Mouse (Mus musculus): ENCODE results near the gene Sct. TPM values are rescaled to one million over a fixed set of nuclear protein-coding genes. Genes with fewer than 3 reads are reported as not detected.

Sct gene
- polyA plus RNA-seq, 1 experiment: 0.68 TPM

GRCm38 (mm10) chr7:141270631-141271030 is 8.3 kb downstream of the Sct start:
- Histone ChIP-seq H3K4me3 (no peak overlapping the region), H3ac (ENCODE audit: control insufficient read depth, insufficient read length) (no peak overlapping the region), H3K27me3 (ENCODE audit: control insufficient read depth, insufficient read depth, insufficient read length) (peaks cover 8% of the 10 kb centered on the region), H3K79me2 (ENCODE audit: control insufficient read depth, insufficient read depth) (no peaks in the 10 kb centered on the region), H3K36me3 (ENCODE audit: control insufficient read depth, insufficient read depth) (no peaks in the 10 kb centered on the region), H3K4me2 (ENCODE audit: low read depth) (no peak overlapping the region)
- TF ChIP-seq REST (IDR thresholded peaks at IDR 0.05; ENCODE audit: insufficient read depth, insufficient read length) (no peak), MYOG (IDR thresholded peaks at IDR 0.05; ENCODE audit: control insufficient read depth in 1 of 3, insufficient read depth in 1 of 3, insufficient read length in 2 of 3, low read depth in 2 of 3) (no peak), TCF12 (IDR thresholded peaks at IDR 0.05; ENCODE audit: insufficient read depth, poor library complexity, severe bottlenecking) (no peak), POLR2AphosphoS2 (IDR thresholded peaks at IDR 0.05; ENCODE audit: insufficient read length, low read depth) (no peak), E2F4 (IDR thresholded peaks at IDR 0.05; ENCODE audit: insufficient read depth) (no peak), POLR2A (IDR thresholded peaks at IDR 0.05; ENCODE audit: insufficient read length, low read depth) (no peak), SRF (IDR thresholded peaks at IDR 0.05; ENCODE audit: control insufficient read depth, insufficient read length, low read depth) (no peak), CEBPB (IDR thresholded peaks at IDR 0.05; ENCODE audit: insufficient read depth, poor library complexity, severe bottlenecking) (no peak), USF1 (IDR thresholded peaks at IDR 0.05; ENCODE audit: low read depth) (no peak), MYOD1 (IDR thresholded peaks at IDR 0.05; ENCODE audit: control insufficient read depth in 1 of 3, insufficient read length in 2 of 3, low read depth in 2 of 3) (no peak), TCF3 (IDR thresholded peaks at IDR 0.05; ENCODE audit: insufficient read length, low read depth) (no peak), MAX (IDR thresholded peaks at IDR 0.05; ENCODE audit: low read depth) (no peak)

- H3K36me3 ChIP-seq (ENCODE audit: control insufficient read depth, insufficient read depth): no peaks in the 10 kb centered on the region
- peaks cover 8% of the 10 kb centered on the region for H3K27me3 ChIP-seq (ENCODE audit: control insufficient read depth, insufficient read depth, insufficient read length)
- no peak overlapping the region for H3K4me2 ChIP-seq (ENCODE audit: low read depth)
- TF ChIP-seq POLR2A (IDR thresholded peaks at IDR 0.05; ENCODE audit: insufficient read length, low read depth) (no peak), POLR2AphosphoS2 (IDR thresholded peaks at IDR 0.05; ENCODE audit: insufficient read length, low read depth) (no peak), MYOD1 (IDR thresholded peaks at IDR 0.05; ENCODE audit: control insufficient read depth in 1 of 3, insufficient read length in 2 of 3, low read depth in 2 of 3) (no peak), MAX (IDR thresholded peaks at IDR 0.05; ENCODE audit: low read depth) (no peak), MYOG (IDR thresholded peaks at IDR 0.05; ENCODE audit: control insufficient read depth in 1 of 3, insufficient read depth in 1 of 3, insufficient read length in 2 of 3, low read depth in 2 of 3) (no peak), REST (IDR thresholded peaks at IDR 0.05; ENCODE audit: insufficient read depth, insufficient read length) (no peak), SRF (IDR thresholded peaks at IDR 0.05; ENCODE audit: control insufficient read depth, insufficient read length, low read depth) (no peak), CEBPB (IDR thresholded peaks at IDR 0.05; ENCODE audit: insufficient read depth, poor library complexity, severe bottlenecking) (no peak), USF1 (IDR thresholded peaks at IDR 0.05; ENCODE audit: low read depth) (no peak), TCF3 (IDR thresholded peaks at IDR 0.05; ENCODE audit: insufficient read length, low read depth) (no peak), TCF12 (IDR thresholded peaks at IDR 0.05; ENCODE audit: insufficient read depth, poor library complexity, severe bottlenecking) (no peak), E2F4 (IDR thresholded peaks at IDR 0.05; ENCODE audit: insufficient read depth) (no peak)
- H3K79me2 ChIP-seq (ENCODE audit: control insufficient read depth, insufficient read depth): no peaks in the 10 kb centered on the region
- H3ac ChIP-seq (ENCODE audit: control insufficient read depth, insufficient read length): no peak overlapping the region
- H3K4me3 ChIP-seq: no peak overlapping the region
Observed at GRCm38 (mm10) chr7:141269273-141269545, 9.7 kb downstream of the Sct start.

GRCm38 (mm10) chr7:141268466-141269272 is 10.3 kb downstream of the Sct start:
- H3ac ChIP-seq (ENCODE audit: control insufficient read depth, insufficient read length): no peak overlapping the region
- no peak overlapping the region for H3K4me2 ChIP-seq (ENCODE audit: low read depth)
- H3K36me3 ChIP-seq (ENCODE audit: control insufficient read depth, insufficient read depth): no peaks in the 10 kb centered on the region
- TF ChIP-seq POLR2AphosphoS2 (IDR thresholded peaks at IDR 0.05; ENCODE audit: insufficient read length, low read depth): no peak
- TF ChIP-seq SRF (IDR thresholded peaks at IDR 0.05; ENCODE audit: control insufficient read depth, insufficient read length, low read depth): no peak
- no peak for TF ChIP-seq POLR2A (IDR thresholded peaks at IDR 0.05; ENCODE audit: insufficient read length, low read depth)
- TF ChIP-seq E2F4 (IDR thresholded peaks at IDR 0.05; ENCODE audit: insufficient read depth): no peak
- no peak for TF ChIP-seq MYOG (IDR thresholded peaks at IDR 0.05; ENCODE audit: control insufficient read depth in 1 of 3, insufficient read depth in 1 of 3, insufficient read length in 2 of 3, low read depth in 2 of 3)
- no peak for TF ChIP-seq MYOD1 (IDR thresholded peaks at IDR 0.05; ENCODE audit: control insufficient read depth in 1 of 3, insufficient read length in 2 of 3, low read depth in 2 of 3)
- no peak overlapping the region for H3K4me3 ChIP-seq
- no peaks in the 10 kb centered on the region for H3K79me2 ChIP-seq (ENCODE audit: control insufficient read depth, insufficient read depth)
- H3K27me3 ChIP-seq (ENCODE audit: control insufficient read depth, insufficient read depth, insufficient read length): peaks cover 8% of the 10 kb centered on the region

- Histone ChIP-seq H3K79me2 (ENCODE audit: control insufficient read depth, insufficient read depth) (no peaks in the 10 kb centered on the region), H3K4me2 (ENCODE audit: low read depth) (peak within 1 kb of the TSS; percentile 75), H3K4me3 (peak within 1 kb of the TSS; percentile 40), H3K27me3 (ENCODE audit: control insufficient read depth, insufficient read depth, insufficient read length) (no peaks in the 10 kb centered on the region), H3K36me3 (ENCODE audit: control insufficient read depth, insufficient read depth) (peaks cover 11% of the 10 kb centered on the region), H3ac (ENCODE audit: control insufficient read depth, insufficient read length) (no peak within 1 kb of the TSS)
- TF ChIP-seq CEBPB (IDR thresholded peaks at IDR 0.05; ENCODE audit: insufficient read depth, poor library complexity, severe bottlenecking): no peak
- no peak for TF ChIP-seq USF1 (IDR thresholded peaks at IDR 0.05; ENCODE audit: low read depth)
- TF ChIP-seq MYOD1 (IDR thresholded peaks at IDR 0.05; ENCODE audit: control insufficient read depth in 1 of 3, insufficient read length in 2 of 3, low read depth in 2 of 3): no peak
- TF ChIP-seq REST (IDR thresholded peaks at IDR 0.05; ENCODE audit: insufficient read depth, insufficient read length): no peak
- TF ChIP-seq SRF (IDR thresholded peaks at IDR 0.05; ENCODE audit: control insufficient read depth, insufficient read length, low read depth): no peak
- no peak for TF ChIP-seq TCF12 (IDR thresholded peaks at IDR 0.05; ENCODE audit: insufficient read depth, poor library complexity, severe bottlenecking)
- TF ChIP-seq POLR2AphosphoS2 (IDR thresholded peaks at IDR 0.05; ENCODE audit: insufficient read length, low read depth): no peak
- TF ChIP-seq MYOG (IDR thresholded peaks at IDR 0.05; ENCODE audit: control insufficient read depth in 1 of 3, insufficient read depth in 1 of 3, insufficient read length in 2 of 3, low read depth in 2 of 3): no peak
- TF ChIP-seq E2F4 (IDR thresholded peaks at IDR 0.05; ENCODE audit: insufficient read depth): no peak
- TF ChIP-seq TCF3 (IDR thresholded peaks at IDR 0.05; ENCODE audit: insufficient read length, low read depth): no peak
- no peak for TF ChIP-seq MAX (IDR thresholded peaks at IDR 0.05; ENCODE audit: low read depth)
Observed at GRCm38 (mm10) chr7:141265739-141266561, 13.0 kb downstream of the Sct start, which contains the start of gene Irf7. Irf7 (minus strand) TSS chr7:141266481.

Measured in myocyte (in vitro differentiated cells).